Mouse (Mus musculus): Measurements from ENCODE around the gene Rph3a.
"Not testable (repeated sequence)": the region's sequence is repeated elsewhere in the genome, so short reads cannot be mapped to it uniquely, and the experiment has no call there.

The Rph3a gene

DNA sequence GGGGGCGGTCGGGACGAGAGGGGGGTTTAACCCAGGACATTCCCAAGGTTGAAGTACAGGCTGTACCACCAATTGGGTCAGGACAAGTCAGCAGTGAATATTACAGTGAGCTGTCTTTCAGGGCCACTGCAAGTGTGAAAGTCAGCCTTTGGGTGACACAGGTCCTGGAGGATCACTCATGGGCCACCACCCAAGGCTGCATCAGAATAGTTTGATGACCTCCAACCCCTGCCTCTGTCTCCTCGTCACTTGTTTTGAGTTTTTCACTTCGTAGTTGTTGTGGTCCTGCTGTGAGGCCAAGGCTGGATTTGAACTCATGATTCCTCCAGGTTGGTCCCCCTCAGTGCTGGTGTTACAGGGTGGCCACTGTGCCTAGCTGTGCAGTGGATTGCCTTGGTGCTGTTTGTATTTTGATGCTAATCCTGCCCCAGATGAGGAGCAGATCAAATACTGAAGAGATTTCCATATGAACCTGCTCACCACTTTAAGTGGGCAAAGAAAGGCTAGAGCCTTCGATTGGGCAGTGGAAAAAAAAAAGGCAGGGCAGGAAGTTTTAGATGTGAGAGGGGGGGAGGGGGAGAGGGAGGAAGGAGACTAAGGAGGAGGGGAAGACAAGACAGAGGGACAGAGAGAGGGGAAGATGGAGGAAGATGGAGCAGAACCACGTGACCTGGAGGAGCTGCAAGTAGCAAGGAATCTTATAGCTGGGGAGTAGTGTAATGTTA lies 101.5 kb downstream of the Rph3a start:
- in situ Hi-C loops (cut with MboI) = no loop called here

DNA sequence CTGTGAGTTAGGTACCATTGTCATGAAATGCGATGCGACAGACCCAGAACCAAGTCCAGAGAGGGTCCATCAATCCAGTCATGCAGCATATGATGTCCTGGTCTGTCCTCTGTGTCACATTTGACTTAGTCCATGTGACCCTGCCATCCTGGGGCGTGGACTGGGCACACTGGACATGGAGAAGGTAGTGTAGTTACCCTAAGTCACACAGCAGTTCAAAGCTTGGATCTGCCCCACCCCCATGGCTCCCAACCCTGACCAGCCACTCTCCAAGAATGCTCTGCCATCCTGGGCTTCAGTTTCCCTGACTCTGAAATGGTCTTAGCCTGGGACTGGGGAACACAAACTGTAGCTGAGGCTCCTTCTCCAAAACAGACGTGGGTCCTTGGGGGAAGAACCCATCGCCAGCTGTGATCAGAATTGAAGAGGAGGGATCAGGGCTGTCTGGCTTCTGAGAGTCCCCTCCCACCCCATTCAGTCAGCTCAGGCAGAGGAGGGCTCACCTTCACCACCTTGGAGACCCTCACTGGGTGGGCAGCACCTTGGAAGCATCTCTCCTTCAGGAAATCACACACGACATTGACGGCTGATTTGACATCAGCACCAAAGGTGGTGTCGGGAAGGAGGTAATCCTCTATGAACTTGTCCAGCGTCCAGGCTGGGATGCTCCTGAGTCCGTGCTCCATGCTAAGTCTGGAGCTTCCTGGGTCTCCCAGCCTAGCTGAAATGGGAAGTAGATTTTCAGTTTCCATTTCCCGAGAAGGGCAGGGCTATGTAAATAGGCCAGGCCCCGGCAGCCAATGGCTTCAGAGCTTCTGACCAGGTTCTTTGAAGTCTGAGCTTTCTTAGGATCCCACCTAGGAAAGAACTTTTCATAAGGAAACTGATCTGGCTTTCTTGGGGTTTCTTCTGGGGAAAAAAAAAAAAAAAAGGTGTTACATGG lies 102.8 kb downstream of the Rph3a start, which contains the start of gene Oas1a:
Gene Oas1a (minus strand): TSS at position 731 of the 943 bp plus-strand sequence.
- in situ Hi-C loops (cut with MboI) = not testable (repeated sequence)

DNA sequence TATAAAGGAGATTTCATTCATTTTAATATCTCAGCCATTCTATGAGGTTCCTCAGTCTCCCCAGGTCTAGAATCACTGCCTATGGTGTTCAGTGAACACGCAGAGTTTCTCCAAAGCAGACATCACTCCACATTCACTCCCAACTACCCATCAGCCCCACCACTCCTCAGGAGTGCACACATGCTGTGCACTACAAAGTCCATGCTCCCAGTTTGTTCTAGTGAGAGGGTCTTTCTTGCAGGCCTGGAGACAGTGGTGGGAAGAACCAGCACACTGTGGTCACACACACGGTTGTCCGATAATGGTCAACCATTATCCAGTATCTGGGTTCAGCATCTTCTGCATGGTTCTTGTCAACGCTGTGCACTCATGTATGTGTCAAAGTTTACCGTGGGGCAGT lies 107.8 kb downstream of the Rph3a start:
- in situ Hi-C loops (cut with MboI) = no loop called here

DNA sequence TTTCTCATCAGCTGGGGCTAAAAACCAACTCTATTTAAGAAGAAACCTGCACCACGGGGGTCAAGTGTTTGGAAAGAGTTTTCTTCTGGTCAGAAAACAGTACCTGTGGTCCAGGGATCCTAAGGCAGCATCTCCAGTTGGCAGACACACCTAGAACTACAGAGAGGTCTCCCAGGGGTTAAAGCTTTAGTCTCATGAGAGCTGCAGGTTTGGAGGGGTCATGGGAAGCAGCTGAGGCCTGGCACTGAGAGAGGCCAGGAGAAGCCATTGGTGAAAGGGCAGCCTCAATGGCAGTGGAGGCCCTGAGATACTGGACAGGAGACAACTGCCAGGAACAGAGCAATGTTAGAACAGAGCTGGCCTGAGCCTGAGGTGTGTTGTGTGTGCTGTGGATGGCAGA lies 109.2 kb downstream of the Rph3a start:
- in situ Hi-C loops (cut with MboI) = no loop called here

DNA sequence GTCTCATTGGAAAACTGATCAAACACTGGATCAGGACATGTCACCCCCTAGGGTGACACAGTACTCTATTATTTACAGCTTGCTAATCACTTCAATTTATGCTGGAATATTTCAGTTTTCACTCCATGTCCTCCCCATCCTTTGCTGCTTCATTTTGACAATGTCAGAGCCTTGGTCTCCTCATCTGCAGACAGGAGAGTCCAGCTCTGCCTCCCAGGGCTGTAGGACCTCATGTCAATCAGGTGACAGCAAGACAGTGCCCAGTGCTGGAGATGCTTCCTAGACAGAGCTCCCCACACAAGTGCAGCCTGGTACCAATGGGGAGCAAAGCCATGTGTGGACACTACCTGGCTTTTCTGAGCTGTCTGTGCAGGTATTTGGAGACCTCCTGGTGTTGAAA lies 111.2 kb downstream of the Rph3a start:
- in situ Hi-C loops (cut with MboI) = no loop called here

DNA sequence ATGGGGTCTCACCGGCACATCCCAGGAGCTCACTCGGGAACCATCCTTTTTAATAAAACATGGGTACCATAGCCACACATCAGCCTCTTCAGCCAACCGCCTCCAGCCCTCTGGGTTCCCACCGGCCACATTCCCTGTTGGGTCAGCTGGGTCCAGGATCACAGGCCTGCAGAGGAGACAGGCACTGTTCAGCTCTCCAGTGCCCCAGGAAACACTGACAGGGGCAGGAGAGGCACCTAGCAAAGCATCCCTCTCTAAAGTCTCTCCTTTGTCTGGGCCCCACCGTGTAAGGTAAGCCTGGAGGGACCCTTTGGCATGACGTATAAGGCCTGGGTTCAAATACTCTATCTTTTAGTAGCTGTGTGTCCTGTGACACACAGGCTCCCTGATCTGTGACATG lies 111.6 kb downstream of the Rph3a start:
- in situ Hi-C loops (cut with MboI) = no loop called here

DNA sequence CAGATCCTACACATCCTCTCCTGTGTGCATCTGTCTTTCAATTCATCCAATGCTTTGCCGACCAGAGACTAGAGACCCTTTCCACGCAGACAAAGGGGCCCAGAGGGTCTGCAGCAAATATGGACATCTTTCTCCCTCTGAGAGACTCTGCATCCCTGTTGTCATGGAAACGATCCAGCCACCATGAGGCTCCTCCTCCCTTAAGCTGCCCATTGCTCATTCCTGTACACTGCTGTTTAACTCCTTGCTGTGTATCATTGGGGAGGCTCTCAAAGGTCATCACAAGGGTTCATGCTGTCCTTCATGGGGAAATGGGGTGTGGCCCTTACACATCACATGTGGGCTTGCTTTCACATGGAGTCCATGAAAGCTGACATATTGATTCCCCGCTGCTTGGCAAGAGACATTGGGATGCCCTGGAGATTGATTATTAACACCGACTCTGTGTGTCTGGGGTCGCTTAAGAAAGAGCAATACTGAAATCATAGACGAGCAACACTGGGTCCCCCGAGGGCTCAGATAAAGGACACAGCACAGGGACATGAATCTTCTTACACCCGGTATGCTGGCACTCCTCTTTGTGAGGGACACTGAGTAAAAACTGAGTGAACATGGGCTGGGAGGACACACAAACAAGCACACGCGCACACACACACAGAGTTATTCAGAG lies 114.5 kb downstream of the Rph3a start:
- in situ Hi-C loops (cut with MboI) = no loop called here

DNA sequence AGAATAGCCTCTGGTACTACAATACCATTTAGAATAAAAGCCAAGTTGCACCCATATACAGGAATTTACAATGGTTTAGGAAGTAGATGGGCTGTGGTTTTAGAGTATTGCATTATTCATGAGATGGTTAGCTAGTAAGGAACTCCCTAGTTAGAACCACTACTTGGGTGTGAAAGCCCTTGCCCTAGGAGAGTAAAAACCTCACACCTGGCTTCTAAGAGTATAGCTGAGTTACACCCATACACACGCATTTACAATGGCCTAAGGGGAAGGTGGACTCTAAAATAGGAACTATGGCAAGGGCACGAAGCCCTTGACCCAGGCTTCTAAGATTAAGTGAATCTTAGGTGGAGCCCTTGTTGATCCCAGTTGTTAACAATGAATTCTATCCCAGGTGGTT lies 115.2 kb downstream of the Rph3a start:
- in situ Hi-C loops (cut with MboI) = not testable (repeated sequence)

DNA sequence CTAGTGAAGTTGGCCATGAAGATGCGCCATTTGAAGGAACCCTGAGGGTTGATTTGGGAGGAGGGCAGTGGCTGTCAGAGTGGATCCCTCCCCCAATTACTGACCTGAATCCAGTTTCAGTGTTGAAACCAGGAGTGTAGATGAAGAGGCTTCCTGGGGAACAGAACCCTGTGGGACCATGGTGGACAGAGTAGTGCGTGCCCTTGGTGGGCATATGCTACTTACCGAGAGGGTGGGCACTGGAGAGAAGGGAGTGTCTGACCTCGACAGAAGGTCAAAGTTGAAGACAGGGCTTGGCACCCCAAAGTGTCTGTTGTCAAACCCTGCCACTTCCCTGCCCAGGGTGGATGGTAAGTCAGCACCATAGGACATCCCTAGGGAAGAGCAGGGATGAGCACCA lies 116.0 kb downstream of the Rph3a start:
- in situ Hi-C loops (cut with MboI) = not testable (repeated sequence)

DNA sequence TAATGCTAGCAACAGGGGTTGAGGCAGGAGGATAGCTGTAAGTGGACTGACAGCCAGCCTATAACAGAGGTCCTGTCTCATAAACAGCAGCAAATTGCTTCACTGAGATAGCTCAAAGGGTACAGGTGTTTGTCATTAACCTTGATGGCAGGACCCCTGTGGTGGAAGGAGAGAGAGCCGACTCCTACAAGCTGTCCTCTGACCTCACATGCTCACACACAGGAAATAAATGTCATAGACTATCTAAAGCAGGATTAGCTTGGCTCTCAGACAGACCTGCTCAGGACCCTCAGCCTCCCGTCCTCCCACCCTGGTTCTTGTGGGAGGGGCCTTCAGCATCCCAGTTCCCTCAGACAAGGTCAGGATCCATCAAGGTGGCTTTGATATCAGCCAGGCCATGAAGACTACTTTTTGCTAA lies 117.6 kb downstream of the Rph3a start:
- in situ Hi-C loops (cut with MboI) = no loop called here

DNA sequence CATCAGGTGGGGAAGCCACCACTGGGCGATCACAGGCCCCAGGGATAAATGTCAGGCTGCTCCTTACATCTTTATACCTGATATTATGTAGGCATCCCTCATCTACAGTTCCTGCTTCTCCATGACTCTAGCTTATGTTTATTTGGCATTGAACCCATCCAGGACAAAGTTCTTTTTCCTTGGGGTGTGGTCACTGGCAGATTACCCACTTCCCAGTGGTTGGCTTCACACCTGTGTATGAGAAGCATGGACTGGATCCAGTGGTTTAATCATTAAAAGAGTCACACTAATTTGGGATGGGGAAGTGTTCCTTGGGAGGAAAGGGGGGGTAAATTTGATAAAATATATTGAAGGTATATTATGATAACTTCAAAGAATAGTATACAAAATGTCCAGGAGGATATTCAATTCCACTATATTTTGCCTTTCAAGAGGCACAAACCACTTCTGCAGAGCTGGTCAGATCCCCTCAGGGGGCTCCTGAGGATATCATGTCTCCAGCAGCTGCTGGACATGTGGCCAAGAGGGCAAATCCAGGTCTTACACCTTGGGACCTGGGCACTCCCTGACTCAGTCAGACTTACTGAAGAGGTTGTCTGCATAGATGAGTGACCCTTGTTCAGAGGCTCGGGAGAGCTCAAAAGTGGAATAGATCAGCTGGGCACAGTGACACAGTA lies 118.2 kb downstream of the Rph3a start:
- in situ Hi-C loops (cut with MboI) = not testable (repeated sequence)

DNA sequence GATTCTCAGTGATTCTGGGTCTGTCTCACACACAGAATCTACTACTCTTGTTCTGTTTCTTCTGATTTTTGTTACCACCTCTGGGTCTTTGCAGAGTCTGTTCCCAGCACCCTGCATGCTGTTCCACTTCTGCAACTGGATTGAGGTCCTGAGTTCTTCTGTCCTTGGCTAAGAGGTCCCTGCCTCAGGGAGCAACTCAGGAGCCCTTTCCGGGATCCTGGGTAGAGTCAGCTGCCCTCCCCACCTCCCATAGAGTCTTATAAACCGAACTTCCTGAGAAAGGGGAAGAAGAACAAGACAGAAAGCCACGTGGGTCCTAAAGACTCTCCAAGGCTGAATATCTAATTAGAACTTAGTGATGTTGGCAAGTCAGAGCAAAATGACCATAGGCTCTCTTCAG lies 118.9 kb downstream of the Rph3a start:
- in situ Hi-C loops (cut with MboI) = no loop called here
